Mouse (Mus musculus): ENCODE measurements at regions not wholly inside any gene's neighbourhood (a gene's known extent, or its start where the extent isn't known, plus 50 kb on each side); places are given as distances from the start of the nearest gene placed in this dataset.

GRCm38 (mm10) chr14:24900501-24901179 lies 413.7 kb downstream of the Rps24 start:
- Histone ChIP-seq H3K27ac (ENCODE audit: insufficient read depth, low read depth, low read length) (no peak overlapping the region), H3K4me3 (ENCODE audit: insufficient read depth, low read depth, low read length) (no peak overlapping the region), H3K4me1 (ENCODE audit: control insufficient read depth, insufficient read depth, low read length) (peaks cover 2% of the 10 kb centered on the region; the same call in 1 of the 2 replicates)
- TF ChIP-seq POLR2A (IDR thresholded peaks at IDR 0.05; ENCODE audit: insufficient read depth, low read depth, low read length): no peak
- 66% methylated on average over 13 of the region's 13 CpGs for WGBS

DNA sequence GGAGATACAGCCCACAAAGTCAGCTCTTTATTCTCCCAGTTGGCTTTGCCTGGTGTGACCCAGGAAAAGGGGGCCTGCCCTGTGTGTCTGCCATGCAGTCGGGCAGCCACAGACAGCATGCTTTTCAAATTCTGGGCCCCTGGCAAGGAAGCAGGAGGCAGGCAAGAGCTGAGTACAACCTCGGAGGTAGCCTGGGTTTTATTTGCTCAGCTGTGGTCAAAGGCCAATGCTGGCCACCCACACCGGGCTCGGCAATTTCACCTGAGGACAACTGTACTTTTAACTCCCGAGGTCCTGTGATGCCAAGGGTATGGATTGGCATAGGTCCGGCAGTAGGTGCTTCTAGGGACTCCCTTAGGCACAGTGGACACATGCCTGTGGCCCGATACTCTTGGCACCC lies 414.8 kb downstream of the Rps24 start:
- 85% methylated on average over 7 of the region's 7 CpGs for WGBS
- Histone ChIP-seq H3K4me1 (ENCODE audit: control insufficient read depth, insufficient read depth, low read length) (peaks cover 2% of the 10 kb centered on the region; the same call in 1 of the 2 replicates), H3K27ac (ENCODE audit: insufficient read depth, low read depth, low read length) (no peak overlapping the region), H3K4me3 (ENCODE audit: insufficient read depth, low read depth, low read length) (no peak overlapping the region)
- TF ChIP-seq POLR2A (IDR thresholded peaks at IDR 0.05; ENCODE audit: insufficient read depth, low read depth, low read length) (no peak), CTCF (IDR thresholded peaks at IDR 0.05; ENCODE audit: insufficient read depth, low read depth, low read length) (no peak)

DNA sequence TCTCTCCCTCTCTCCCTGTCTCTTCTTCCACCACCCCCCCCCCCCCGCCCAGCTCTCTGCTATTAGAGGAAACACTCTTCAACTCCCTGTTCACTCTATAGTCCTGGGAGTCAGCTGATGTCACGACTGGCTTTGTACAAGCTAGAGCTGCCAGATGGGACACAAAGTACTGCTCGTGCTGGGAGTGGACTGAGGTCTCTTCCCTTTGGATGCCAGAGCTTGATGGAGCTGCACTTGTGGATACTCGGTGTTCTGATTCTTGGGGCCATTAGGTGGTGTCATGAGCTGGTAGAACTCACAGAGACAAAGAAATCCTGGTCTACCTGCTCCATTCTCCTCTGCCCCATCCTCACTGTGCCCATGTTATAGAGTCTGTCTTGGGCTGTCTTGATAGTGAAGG lies 415.9 kb downstream of the Rps24 start:
- peaks cover 6% of the 10 kb centered on the region; the same call in 1 of the 2 replicates for H3K4me1 ChIP-seq (ENCODE audit: control insufficient read depth, insufficient read depth, low read length)
- 28% methylated on average over 3 of the region's 4 CpGs for WGBS

GRCm38 (mm10) chr14:24904712-24905111 lies 417.8 kb downstream of the Rps24 start:
- Histone ChIP-seq H3K4me1 (ENCODE audit: control insufficient read depth, insufficient read depth, low read length) (peaks cover 9% of the 10 kb centered on the region), H3K4me3 (ENCODE audit: insufficient read depth, low read depth, low read length) (no peak overlapping the region), H3K27ac (ENCODE audit: insufficient read depth, low read depth, low read length) (no peak overlapping the region)
- TF ChIP-seq CTCF (IDR thresholded peaks at IDR 0.05; ENCODE audit: insufficient read depth, low read depth, low read length) (no peak), POLR2A (IDR thresholded peaks at IDR 0.05; ENCODE audit: insufficient read depth, low read depth, low read length) (no peak)
- WGBS: 95% methylated on average over 6 of the region's 6 CpGs

More for the DNA sequence above, 415.9 kb downstream of the Rps24 start:
- no peak for TF ChIP-seq POLR2A (IDR thresholded peaks at IDR 0.05; ENCODE audit: insufficient read depth, low read depth, low read length)
- no peak for TF ChIP-seq CTCF (IDR thresholded peaks at IDR 0.05; ENCODE audit: insufficient read depth, low read depth, low read length)
- no peak overlapping the region for H3K27ac ChIP-seq (ENCODE audit: insufficient read depth, low read depth, low read length)
- no peak overlapping the region for H3K4me3 ChIP-seq (ENCODE audit: insufficient read depth, low read depth, low read length)

DNA sequence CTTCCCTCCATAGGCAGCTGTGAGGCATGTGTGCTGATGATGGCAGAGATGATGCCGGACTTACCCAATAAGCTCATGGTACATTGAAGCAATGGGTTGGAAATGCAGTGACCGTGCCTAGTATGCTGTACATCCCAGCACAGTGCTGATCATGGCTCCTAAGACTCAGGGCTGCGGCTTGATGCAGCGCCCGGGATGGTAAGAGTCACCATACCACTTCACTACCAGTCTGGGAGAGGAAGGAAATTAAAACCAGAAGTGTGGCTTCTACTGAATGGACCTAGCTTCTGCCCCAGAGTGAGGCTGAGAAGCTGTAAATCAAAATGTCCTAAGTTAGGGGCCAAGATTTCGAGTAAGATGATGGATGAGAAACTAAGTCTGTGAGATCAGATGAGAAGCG lies 420.0 kb downstream of the Rps24 start:
- TF ChIP-seq POLR2A (IDR thresholded peaks at IDR 0.05; ENCODE audit: insufficient read depth, low read depth, low read length) (no peak), CTCF (IDR thresholded peaks at IDR 0.05; ENCODE audit: insufficient read depth, low read depth, low read length) (no peak)
- Histone ChIP-seq H3K27ac (ENCODE audit: insufficient read depth, low read depth, low read length) (no peak overlapping the region), H3K4me3 (ENCODE audit: insufficient read depth, low read depth, low read length) (no peak overlapping the region), H3K4me1 (ENCODE audit: control insufficient read depth, insufficient read depth, low read length) (peaks cover 8% of the 10 kb centered on the region)
- WGBS: 95% methylated on average over 7 of the region's 7 CpGs

DNA sequence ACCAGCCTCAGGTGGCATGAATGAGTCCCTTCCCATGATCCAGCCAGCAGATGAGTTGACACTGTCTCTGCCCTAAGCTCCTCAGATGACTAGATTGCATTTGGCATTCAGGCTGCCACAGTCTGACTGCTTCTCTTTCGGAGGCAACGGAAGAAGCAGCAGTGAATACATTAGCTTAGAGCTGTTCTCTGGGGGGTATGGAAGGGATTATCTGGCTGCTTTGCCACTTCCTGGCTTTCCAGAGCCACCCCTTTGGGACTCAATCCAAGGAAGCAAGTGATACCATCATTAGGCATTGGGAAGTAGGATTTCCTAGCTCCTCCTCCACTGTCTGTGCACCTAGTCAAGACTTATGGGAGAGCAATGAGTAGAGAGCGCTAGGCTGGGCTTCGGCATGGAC lies 421.5 kb downstream of the Rps24 start:
- peaks cover 10% of the 10 kb centered on the region for H3K4me1 ChIP-seq (ENCODE audit: control insufficient read depth, insufficient read depth, low read length)
- TF ChIP-seq POLR2A (IDR thresholded peaks at IDR 0.05; ENCODE audit: insufficient read depth, low read depth, low read length) (no peak), CTCF (IDR thresholded peaks at IDR 0.05; ENCODE audit: insufficient read depth, low read depth, low read length) (no peak)
- H3K27ac ChIP-seq (ENCODE audit: insufficient read depth, low read depth, low read length): no peak overlapping the region
- WGBS: 64% methylated on average over 4 of the region's 4 CpGs
- H3K4me3 ChIP-seq (ENCODE audit: insufficient read depth, low read depth, low read length): no peak overlapping the region

DNA sequence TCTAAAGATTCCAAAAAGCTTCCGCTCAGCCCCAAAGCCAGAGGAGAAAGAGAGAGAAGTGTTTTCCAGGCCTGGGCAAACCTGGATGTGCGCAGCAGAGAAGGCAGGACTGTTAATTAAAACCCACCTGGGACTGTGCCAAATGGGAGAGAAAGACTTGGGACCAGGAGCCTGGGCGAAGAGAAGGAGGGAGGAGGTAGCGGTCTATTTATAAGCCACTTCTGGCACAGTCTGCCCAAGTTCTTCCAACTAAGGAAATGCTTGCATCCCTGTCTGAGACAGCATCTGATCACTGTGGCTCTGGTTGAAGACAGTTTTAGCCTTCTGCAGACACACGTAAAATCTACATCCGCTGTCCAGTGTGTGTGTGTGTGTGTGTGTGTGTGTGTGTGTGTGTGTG lies 424.7 kb downstream of the Rps24 start:
- 45% methylated on average over 6 of the region's 6 CpGs for WGBS
- Histone ChIP-seq H3K4me3 (ENCODE audit: insufficient read depth, low read depth, low read length) (no peak overlapping the region), H3K27ac (ENCODE audit: insufficient read depth, low read depth, low read length) (no peak overlapping the region), H3K4me1 (ENCODE audit: control insufficient read depth, insufficient read depth, low read length) (peaks cover 10% of the 10 kb centered on the region)
- TF ChIP-seq CTCF (IDR thresholded peaks at IDR 0.05; ENCODE audit: insufficient read depth, low read depth, low read length): no peak
- no peak for TF ChIP-seq POLR2A (IDR thresholded peaks at IDR 0.05; ENCODE audit: insufficient read depth, low read depth, low read length)

GRCm38 (mm10) chr14:24919056-24919455 lies 432.1 kb downstream of the Rps24 start:
- TF ChIP-seq CTCF (IDR thresholded peaks at IDR 0.05; ENCODE audit: insufficient read depth, low read depth, low read length) (no peak), POLR2A (IDR thresholded peaks at IDR 0.05; ENCODE audit: insufficient read depth, low read depth, low read length) (no peak)
- 95% methylated on average over 3 of the region's 3 CpGs for WGBS
- Histone ChIP-seq H3K4me3 (ENCODE audit: insufficient read depth, low read depth, low read length) (no peak overlapping the region), H3K4me1 (ENCODE audit: control insufficient read depth, insufficient read depth, low read length) (no peaks in the 10 kb centered on the region), H3K27ac (ENCODE audit: insufficient read depth, low read depth, low read length) (no peak overlapping the region)

GRCm38 (mm10) chr14:24922006-24922405 lies 435.1 kb downstream of the Rps24 start:
- TF ChIP-seq POLR2A (IDR thresholded peaks at IDR 0.05; ENCODE audit: insufficient read depth, low read depth, low read length) (no peak), CTCF (IDR thresholded peaks at IDR 0.05; ENCODE audit: insufficient read depth, low read depth, low read length) (no peak)
- 91% methylated on average over 10 of the region's 10 CpGs for WGBS
- Histone ChIP-seq H3K27ac (ENCODE audit: insufficient read depth, low read depth, low read length) (no peak overlapping the region), H3K4me3 (ENCODE audit: insufficient read depth, low read depth, low read length) (no peak overlapping the region), H3K4me1 (ENCODE audit: control insufficient read depth, insufficient read depth, low read length) (no peaks in the 10 kb centered on the region)

Measured in olfactory bulb, adult 2 months (tissue).